8 mouse cellular contexts compared by ENCODE assay signal in genomic region chr12:95692948-95693650, GRCm38 (mm10). TPM values are rescaled to one million over a fixed set of nuclear protein-coding genes. Genes with fewer than 3 reads are reported as not detected.
DNase-seq lines count a peak whose midpoint lies in the region; ATAC-seq and TF ChIP-seq lines count a peak whose summit lies in the region.

No protein-coding gene starts in this region.

- H3K4me3 ChIP-seq in brown adipose tissue, adult 24 weeks (ENCODE audit: insufficient read depth, low read depth, low read length), result peak overlapping the region; percentile 76
- peak overlapping the region; percentile 86 for H3K4me3 ChIP-seq in forebrain, postnatal 0 days (ENCODE audit: low read depth, low read length)
- H3K4me3 ChIP-seq in limb, embryonic 10.5 days, result peak overlapping the region; percentile 86

- H3K4me2 ChIP-seq in forebrain, postnatal 0 days (ENCODE audit: low read depth), result peak overlapping the region; percentile 74

- peak overlapping the region; percentile 92 for H3K9ac ChIP-seq in forebrain, postnatal 0 days

- TF ChIP-seq CTCF in forebrain, postnatal 0 days (IDR thresholded peaks at IDR 0.05; ENCODE audit: low read depth), result no peak

- no peak overlapping the region for H3K27ac ChIP-seq in brown adipose tissue, adult 24 weeks (replicated peaks; ENCODE audit: low read depth, low read length)
- peak overlapping the region; percentile 94 for H3K27ac ChIP-seq in forebrain, postnatal 0 days (ENCODE audit: low read depth, low read length)
- H3K27ac ChIP-seq in limb, embryonic 10.5 days, result 0 out of 2 replicates have a peak overlapping the region, but pooled peaks have one; percentile 94

- no peaks in the 10 kb centered on the region for H3K27me3 ChIP-seq in forebrain, postnatal 0 days (ENCODE audit: insufficient read depth, low read length)
- peaks cover 51% of the 10 kb centered on the region for H3K27me3 ChIP-seq in limb, embryonic 10.5 days (ENCODE audit: low read depth, poor library complexity, severe bottlenecking)

- 9% methylated on average over 13 of the region's 13 CpGs for WGBS in forebrain, postnatal 0 days
- WGBS in limb, embryonic 10.5 days, result under 1% methylated on average over 13 of the region's 13 CpGs

- no peak for ATAC-seq in forebrain, postnatal 0 days

- H3K36me3 ChIP-seq in forebrain, postnatal 0 days (ENCODE audit: insufficient read depth), result no peaks in the 10 kb centered on the region
- no peaks in the 10 kb centered on the region for H3K36me3 ChIP-seq in limb, embryonic 10.5 days

- H3K4me1 ChIP-seq in brown adipose tissue, adult 24 weeks (ENCODE audit: control insufficient read depth, insufficient read depth, insufficient read length, low read length), result no peaks in the 10 kb centered on the region; the same call in 1 of the 2 replicates
- H3K4me1 ChIP-seq in forebrain, postnatal 0 days (ENCODE audit: insufficient read depth), result no peaks in the 10 kb centered on the region; the same call in 1 of the 2 replicates
- H3K4me1 ChIP-seq in limb, embryonic 10.5 days, result peaks cover 56% of the 10 kb centered on the region

- peak; percentile 21 to 39 for DNase-seq in kidney, postnatal 4 days
- DNase-seq in kidney, postnatal 14 days, result no peak
- DNase-seq in forebrain, postnatal 0 days, result peak; percentile 54
- peak; percentile 48 for DNase-seq in limb, embryonic 10.5 days (ENCODE audit: low spot score)
- peak; percentile 53 for DNase-seq in retina, postnatal 1 day
- DNase-seq in spleen, postnatal 4 days (ENCODE audit: low spot score in 2 of 2), result no peak
- DNase-seq in testis, postnatal 14 days (ENCODE audit: low spot score), result no peak

- H3K9me3 ChIP-seq in forebrain, postnatal 0 days (ENCODE audit: low read length), result no peaks in the 10 kb centered on the region
- H3K9me3 ChIP-seq in limb, embryonic 10.5 days (replicated peaks), result no peaks in the 10 kb centered on the region

RNA-seq across cellular contexts. Expression of gene Flrt2, which starts 1.1 kb away (rescaled TPM):
- 1.0 and 1.9 TPM in 2 replicates for polyA plus RNA-seq in brown adipose tissue, adult 24 weeks (2012; ENCODE audit: insufficient read depth, insufficient read length, missing spikeins)
- 49.5 and 67.4 TPM in 2 replicates for total RNA-seq in forebrain, postnatal 0 days (2014; rRNA removed)
- 13.0 and 16.9 TPM in 2 replicates for polyA plus RNA-seq in forebrain, postnatal 0 days (2015; fragmentation: Nextera tagmentation; extraction: Ambion mirVana)
- polyA plus RNA-seq in limb, embryonic 10.5 days (2016; fragmentation: Nextera tagmentation; extraction: Ambion mirVana), result 12.1 and 15.2 TPM in 2 replicates

Comparison
In these comparisons a context has a peak if more than half of its experiments do, and no peak if none do; other contexts are left out.
1. DNase-seq: peak in kidney, postnatal 4 days (2 of 2), forebrain, postnatal 0 days (single experiment), limb, embryonic 10.5 days (single experiment) and retina, postnatal 1 day (single experiment); none in kidney, postnatal 14 days (single experiment), spleen, postnatal 4 days (0 of 2) and testis, postnatal 14 days (single experiment).
2. Peak in every context shown above with its lines, with median percentiles within 50 percentile points of each other: H3K4me3 ChIP-seq.